11 mouse cellular contexts compared by ENCODE assay signal in the genomic region with DNA sequence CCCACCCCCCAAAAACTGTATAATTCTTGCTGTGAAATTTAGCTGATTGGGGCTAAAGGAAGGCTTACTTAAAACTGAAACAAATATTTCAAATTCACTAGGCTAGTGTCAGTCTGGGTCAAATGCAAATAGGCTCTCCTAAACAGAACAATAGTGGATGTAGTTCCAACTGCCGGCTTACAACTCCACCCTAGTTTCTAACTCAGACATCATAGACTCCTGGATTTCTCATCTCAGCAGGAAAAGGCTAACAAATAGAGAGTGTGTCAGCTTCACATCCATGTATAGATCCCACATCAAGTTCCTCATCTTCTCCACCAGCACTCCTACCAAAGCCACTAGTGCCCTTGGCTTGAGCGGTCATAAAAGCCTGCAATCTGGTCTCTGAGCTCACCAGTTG.
"Had no signal": no experiment of that assay in that cellular context is flagged by ENCODE, and none has a peak within 500 bp of the region (broad histone marks: within the 10 kb centered on the region; RNA-seq: fewer than 3 reads in every experiment).

No protein-coding gene starts in this region.

- H3K27me3 ChIP-seq: liver, embryonic 13.5 days had no signal

- ATAC-seq: lung, postnatal 0 days had no signal

- H3K36me3 ChIP-seq: liver, embryonic 13.5 days had no signal

- H3K4me2 ChIP-seq: liver, embryonic 13.5 days; lung, embryonic 14.5 days; midbrain, embryonic 11.5 days had no signal

- DNase-seq: kidney, adult 9 months; kidney, postnatal 14 days; layer of hippocampus, adult 9-11 months; liver, embryonic 13.5 days; lung, embryonic 14.5 days; midbrain, embryonic 14.5 days; thymus, adult 18-20 months; thymus, postnatal 36 days had no signal

- H3K27ac ChIP-seq: layer of hippocampus, adult 2 months; liver, embryonic 13.5 days had no signal

- H3K9ac ChIP-seq: liver, embryonic 13.5 days; lung, embryonic 14.5 days had no signal

- H3K4me1 ChIP-seq: liver, embryonic 13.5 days had no signal

- H3K9me3 ChIP-seq: liver, embryonic 13.5 days had no signal

- H3K4me3 ChIP-seq: layer of hippocampus, adult 2 months; liver, embryonic 13.5 days had no signal
